Mouse (Mus musculus): ENCODE results near the gene 1700016C15Rik.

Gene 1700016C15Rik

GRCm38 (mm10) chr1:177716448-177716847 is 13.2 kb upstream of the 1700016C15Rik start:
- ATAC-seq (ENCODE audit: insufficient number of reproducible peaks, low FRiP score, low TSS enrichment): no peak

GRCm38 (mm10) chr1:177717057-177717835 is 12.4 kb upstream of the 1700016C15Rik start:
- no peak for ATAC-seq (ENCODE audit: insufficient number of reproducible peaks, low FRiP score, low TSS enrichment)

- ATAC-seq (ENCODE audit: insufficient number of reproducible peaks, low FRiP score, low TSS enrichment): no peak
These were observed 11.1 kb upstream of the 1700016C15Rik start for GRCm38 (mm10) chr1:177718340-177719028.

- ATAC-seq (ENCODE audit: insufficient number of reproducible peaks, low FRiP score, low TSS enrichment): no peak
These were observed 10.6 kb upstream of the 1700016C15Rik start for GRCm38 (mm10) chr1:177719029-177719427.

GRCm38 (mm10) chr1:177723786-177724185 is 5.8 kb upstream of the 1700016C15Rik start:
- no peak for ATAC-seq (ENCODE audit: insufficient number of reproducible peaks, low FRiP score, low TSS enrichment)

- ATAC-seq (ENCODE audit: insufficient number of reproducible peaks, low FRiP score, low TSS enrichment): no peak
These were observed 2.7 kb upstream of the 1700016C15Rik start for GRCm38 (mm10) chr1:177726870-177727269.

GRCm38 (mm10) chr1:177727883-177728525 is 1.6 kb upstream of the 1700016C15Rik start:
- ATAC-seq (ENCODE audit: insufficient number of reproducible peaks, low FRiP score, low TSS enrichment): no peak

GRCm38 (mm10) chr1:177731973-177732372 is 2.4 kb downstream of the 1700016C15Rik start:
- no peak for ATAC-seq (ENCODE audit: insufficient number of reproducible peaks, low FRiP score, low TSS enrichment)

GRCm38 (mm10) chr1:177737505-177738105 is 8.0 kb downstream of the 1700016C15Rik start:
- no peak for ATAC-seq (ENCODE audit: insufficient number of reproducible peaks, low FRiP score, low TSS enrichment)

- no peak for ATAC-seq (ENCODE audit: insufficient number of reproducible peaks, low FRiP score, low TSS enrichment)
These were observed 11.1 kb downstream of the 1700016C15Rik start for GRCm38 (mm10) chr1:177740707-177741106.

GRCm38 (mm10) chr1:177742119-177742518 is 12.5 kb downstream of the 1700016C15Rik start:
- no peak for ATAC-seq (ENCODE audit: insufficient number of reproducible peaks, low FRiP score, low TSS enrichment)

GRCm38 (mm10) chr1:177744521-177745325 is 15.1 kb downstream of the 1700016C15Rik start:
- ATAC-seq (ENCODE audit: insufficient number of reproducible peaks, low FRiP score, low TSS enrichment): no peak

- no peak for ATAC-seq (ENCODE audit: insufficient number of reproducible peaks, low FRiP score, low TSS enrichment)
These were observed 18.4 kb downstream of the 1700016C15Rik start for GRCm38 (mm10) chr1:177747869-177748540.

- ATAC-seq (ENCODE audit: insufficient number of reproducible peaks, low FRiP score, low TSS enrichment): no peak
These were observed 23.9 kb downstream of the 1700016C15Rik start for GRCm38 (mm10) chr1:177753496-177753895.

GRCm38 (mm10) chr1:177757249-177757648 is 27.6 kb downstream of the 1700016C15Rik start:
- no peak for ATAC-seq (ENCODE audit: insufficient number of reproducible peaks, low FRiP score, low TSS enrichment)

- no peak for ATAC-seq (ENCODE audit: insufficient number of reproducible peaks, low FRiP score, low TSS enrichment)
These were observed 39.3 kb downstream of the 1700016C15Rik start for GRCm38 (mm10) chr1:177768931-177769330.

- ATAC-seq (ENCODE audit: insufficient number of reproducible peaks, low FRiP score, low TSS enrichment): no peak
These were observed 47.8 kb downstream of the 1700016C15Rik start for GRCm38 (mm10) chr1:177777397-177777796.

GRCm38 (mm10) chr1:177792835-177793234 is 63.2 kb downstream of the 1700016C15Rik start:
- no peak for ATAC-seq (ENCODE audit: insufficient number of reproducible peaks, low FRiP score, low TSS enrichment)

GRCm38 (mm10) chr1:177794866-177795265 is 65.3 kb downstream of the 1700016C15Rik start:
- no peak for ATAC-seq (ENCODE audit: insufficient number of reproducible peaks, low FRiP score, low TSS enrichment)
